Mouse (Mus musculus): Measurements from ENCODE around the gene Swi5.
"Not testable (repeated sequence)": the region's sequence is repeated elsewhere in the genome, so short reads cannot be mapped to it uniquely, and the experiment has no call there.

The Swi5 gene

GRCm38 (mm10) chr2:32311443-32312317 lies 23.8 kb upstream of the Swi5 start:
- no peak for DNase-seq (ENCODE audit: low spot score in 2 of 2)

- DNase-seq (ENCODE audit: low spot score in 2 of 2): no peak
These were observed 22.4 kb upstream of the Swi5 start for GRCm38 (mm10) chr2:32310096-32310845.

GRCm38 (mm10) chr2:32308870-32309568 lies 21.1 kb upstream of the Swi5 start:
- DNase-seq (ENCODE audit: low spot score in 2 of 2): no peak

- DNase-seq (ENCODE audit: low spot score in 2 of 2): no peak
These were observed 20.3 kb upstream of the Swi5 start for GRCm38 (mm10) chr2:32307941-32308760.

- no peak for DNase-seq (ENCODE audit: low spot score in 2 of 2)
These were observed 19.4 kb upstream of the Swi5 start for GRCm38 (mm10) chr2:32307247-32307798.

GRCm38 (mm10) chr2:32306176-32306575 lies 18.3 kb upstream of the Swi5 start:
- DNase-seq (ENCODE audit: low spot score in 2 of 2): no peak

GRCm38 (mm10) chr2:32305668-32306067 lies 17.8 kb upstream of the Swi5 start:
- no peak for DNase-seq (ENCODE audit: low spot score in 2 of 2)

GRCm38 (mm10) chr2:32304145-32304832 lies 16.4 kb upstream of the Swi5 start:
- DNase-seq (ENCODE audit: low spot score in 2 of 2): no peak

- no peak for DNase-seq (ENCODE audit: low spot score in 2 of 2)
These were observed 15.1 kb upstream of the Swi5 start for GRCm38 (mm10) chr2:32302952-32303351.

- DNase-seq (ENCODE audit: low spot score in 2 of 2): no peak
These were observed 11.6 kb upstream of the Swi5 start for GRCm38 (mm10) chr2:32299469-32299868.

GRCm38 (mm10) chr2:32295842-32296241 lies 8.0 kb upstream of the Swi5 start:
- DNase-seq (ENCODE audit: low spot score in 2 of 2): not testable (repeated sequence)

- DNase-seq (ENCODE audit: low spot score in 2 of 2): no peak
These were observed 7.4 kb upstream of the Swi5 start for GRCm38 (mm10) chr2:32295285-32295684.

- no peak for DNase-seq (ENCODE audit: low spot score in 2 of 2)
These were observed 6.5 kb upstream of the Swi5 start for GRCm38 (mm10) chr2:32294348-32294747.

GRCm38 (mm10) chr2:32289578-32289977 lies 1.7 kb upstream of the Swi5 start:
- no peak for DNase-seq (ENCODE audit: low spot score in 2 of 2)

GRCm38 (mm10) chr2:32288371-32288931 lies 576 bp upstream of the Swi5 start:
- peak in 1 of 2 experiments; percentile 62 for DNase-seq (ENCODE audit: low spot score in 2 of 2)

GRCm38 (mm10) chr2:32287334-32287840 lies 488 bp downstream of the Swi5 start, which contains the start of gene Golga2:
Gene Golga2, plus strand, starts transcription at chr2:32287384.
- no peak for DNase-seq (ENCODE audit: low spot score in 2 of 2)

GRCm38 (mm10) chr2:32283986-32284385 lies 3.9 kb downstream of the Swi5 start:
- no peak for DNase-seq (ENCODE audit: low spot score in 2 of 2)

GRCm38 (mm10) chr2:32282727-32283126 lies 5.1 kb downstream of the Swi5 start:
- peak in 1 of 2 experiments; percentile 30 for DNase-seq (ENCODE audit: low spot score in 2 of 2)

GRCm38 (mm10) chr2:32282289-32282688 lies 5.6 kb downstream of the Swi5 start:
- DNase-seq (ENCODE audit: low spot score in 2 of 2): no peak

GRCm38 (mm10) chr2:32275823-32276222 lies 12.1 kb downstream of the Swi5 start:
- no peak for DNase-seq (ENCODE audit: low spot score in 2 of 2)
